Mouse (Mus musculus) E14TG2a.4 (cell line): Measurements from ENCODE around the gene Oas1c.
"Not testable (repeated sequence)": the region's sequence is repeated elsewhere in the genome, so short reads cannot be mapped to it uniquely, and the experiment has no call there.

Experiments
- CTCF ChIP-seq: conservative IDR thresholded peaks from 2 replicates; pipeline ENCODE4 v1.5.1; 2014; ENCODE audit warnings: low read length
- NANOG ChIP-seq: IDR thresholded peaks from 2 replicates; pipeline ENCODE4 v1.6.1; 2014; ENCODE audit warnings: borderline replicate concordance, low read length, mixed read lengths
- POU5F1 ChIP-seq: IDR thresholded peaks from 2 replicates; pipeline ENCODE4 v1.6.1; 2014; ENCODE audit warnings: low read length, borderline replicate concordance

DNA sequence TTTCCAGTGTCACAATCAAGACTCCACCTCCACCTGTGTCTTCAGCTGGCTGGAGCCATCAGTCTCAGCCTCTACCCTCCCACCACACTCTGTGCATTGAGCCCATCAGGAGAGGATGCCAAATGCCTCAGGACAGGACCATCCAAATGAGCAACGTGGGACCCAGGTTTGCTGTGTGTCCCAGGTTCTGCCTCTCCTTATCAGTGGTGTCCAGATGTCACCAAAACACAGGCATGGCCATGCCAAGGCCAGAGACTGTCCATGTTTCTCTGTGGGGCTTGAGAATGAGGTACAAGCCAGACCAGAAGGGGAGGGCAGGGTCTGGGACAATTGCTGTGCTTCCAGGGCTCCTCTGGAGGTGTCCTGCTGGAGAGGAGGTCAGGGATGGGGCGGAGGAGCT lies 13.4 kb downstream of the Oas1c start:
- TF ChIP-seq CTCF, NANOG, POU5F1: not testable (repeated sequence)
